Mouse (Mus musculus): Measurements from ENCODE around the gene Bcar3.

The Bcar3 gene

GRCm38 (mm10) chr3:122421042-122421702 is 127.2 kb downstream of the Bcar3 start:
- no peak for DNase-seq

- no peak for DNase-seq
These were observed 127.9 kb downstream of the Bcar3 start for GRCm38 (mm10) chr3:122421802-122422201.

GRCm38 (mm10) chr3:122422276-122422675 is 128.3 kb downstream of the Bcar3 start:
- no peak for DNase-seq

- no peak for DNase-seq
These were observed 129.7 kb downstream of the Bcar3 start for GRCm38 (mm10) chr3:122423643-122424042.

GRCm38 (mm10) chr3:122428325-122428821 is 134.4 kb downstream of the Bcar3 start:
- DNase-seq: no peak

GRCm38 (mm10) chr3:122430780-122431497 is 137.0 kb downstream of the Bcar3 start:
- no peak for DNase-seq

GRCm38 (mm10) chr3:122432811-122433406 is 139.0 kb downstream of the Bcar3 start:
- no peak for DNase-seq

- no peak for DNase-seq
These were observed 140.2 kb downstream of the Bcar3 start for GRCm38 (mm10) chr3:122433975-122434626.

GRCm38 (mm10) chr3:122434983-122435935 is 141.3 kb downstream of the Bcar3 start:
- no peak for DNase-seq

- no peak for DNase-seq
These were observed 144.3 kb downstream of the Bcar3 start for GRCm38 (mm10) chr3:122438143-122438825.

- no peak for DNase-seq
These were observed 151.8 kb downstream of the Bcar3 start for GRCm38 (mm10) chr3:122445696-122446095.

GRCm38 (mm10) chr3:122446678-122447077 is 152.7 kb downstream of the Bcar3 start:
- DNase-seq: no peak

- DNase-seq: no peak
These were observed 154.3 kb downstream of the Bcar3 start for GRCm38 (mm10) chr3:122448196-122448595.

GRCm38 (mm10) chr3:122450041-122450440 is 156.1 kb downstream of the Bcar3 start:
- DNase-seq: no peak

GRCm38 (mm10) chr3:122453875-122454274 is 159.9 kb downstream of the Bcar3 start:
- no peak for DNase-seq

- no peak for DNase-seq
These were observed 162.2 kb downstream of the Bcar3 start for GRCm38 (mm10) chr3:122456156-122456555.

GRCm38 (mm10) chr3:122456807-122457206 is 162.9 kb downstream of the Bcar3 start:
- DNase-seq: no peak

- no peak for DNase-seq
These were observed 163.8 kb downstream of the Bcar3 start for GRCm38 (mm10) chr3:122457723-122458122.

GRCm38 (mm10) chr3:122458743-122459142 is 164.8 kb downstream of the Bcar3 start:
- DNase-seq: no peak

GRCm38 (mm10) chr3:122460848-122461511 is 167.0 kb downstream of the Bcar3 start:
- DNase-seq: no peak

GRCm38 (mm10) chr3:122461512-122461881 is 167.6 kb downstream of the Bcar3 start:
- DNase-seq: no peak

All from right cerebral cortex, postnatal 4 days (tissue).